Mouse (Mus musculus) embryonic fibroblast, embryonic 13.5 days (primary cell): ENCODE data around the gene Gm28635.

ENCODE experiments used
- CTCF ChIP-seq: IDR thresholded peaks from 2 replicates; pipeline ENCODE4 v1.5.1; 2011; ENCODE audit warnings: mild to moderate bottlenecking, control low read depth, low read length, moderate library complexity, borderline replicate concordance; ENCODE audit not compliant: insufficient read depth
- POLR2A ChIP-seq: IDR thresholded peaks from 2 replicates; pipeline ENCODE4 v1.6.1; 2011; ENCODE audit warnings: low read depth, mild to moderate bottlenecking, control low read depth, low read length, moderate library complexity

GRCm38 (mm10) chr2:84612764-84613163 is 65.1 kb downstream of the Gm28635 start:
- TF ChIP-seq CTCF (no peak), POLR2A (no peak)
